Mouse (Mus musculus): ENCODE data around the gene Tubb2a. TPM values are rescaled to one million over a fixed set of nuclear protein-coding genes. Genes with fewer than 3 reads are reported as not detected.

Tubb2a gene
- polyA plus RNA-seq, 1 experiment: 37.1 TPM

DNA sequence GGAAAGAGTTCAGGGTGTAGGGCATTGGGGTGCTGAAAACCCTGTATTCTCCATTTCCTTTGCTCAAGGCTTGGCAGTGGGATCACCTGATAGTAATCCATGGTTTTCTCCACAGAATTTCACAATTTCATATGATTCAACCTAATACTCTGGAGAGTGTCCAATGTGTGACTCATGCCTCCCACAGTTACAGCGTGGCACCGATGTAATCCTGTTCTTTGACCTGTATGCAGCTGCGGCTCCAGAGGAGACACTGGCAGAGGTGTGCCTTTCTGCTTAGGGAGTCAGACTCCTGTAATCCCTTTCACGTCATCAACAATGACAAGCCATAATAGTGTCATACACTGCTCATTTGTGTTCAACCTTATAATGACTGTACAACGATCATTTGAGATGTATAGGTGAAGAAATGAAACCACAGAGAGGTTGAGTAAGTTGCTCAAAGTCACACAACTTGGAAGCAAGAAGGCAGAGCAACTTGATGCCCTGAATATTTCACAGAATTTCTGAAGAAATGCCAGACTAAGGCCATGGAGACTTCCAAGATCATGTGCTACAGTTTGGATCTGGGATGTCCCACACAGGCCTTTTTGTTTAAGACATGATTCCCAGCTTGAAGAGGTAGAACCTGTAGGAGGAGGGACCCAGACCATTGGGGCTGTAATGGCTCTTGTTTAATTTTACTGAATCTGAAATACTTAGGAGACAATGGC is 34.7 kb upstream of the Tubb2a start:
- H3K4me1 ChIP-seq (ENCODE audit: control insufficient read depth, insufficient read depth, low read length): no peaks in the 10 kb centered on the region; the same call in 1 of the 2 replicates
- WGBS: 67% methylated on average over 5 of the region's 5 CpGs
- TF ChIP-seq POLR2A (IDR thresholded peaks at IDR 0.05; ENCODE audit: borderline replicate concordance, control insufficient read depth, low read depth, low read length) (no peak), CTCF (IDR thresholded peaks at IDR 0.05; ENCODE audit: control insufficient read depth, insufficient read depth, low read length) (no peak)
- H3K4me3 ChIP-seq (replicated peaks; ENCODE audit: control insufficient read depth, low read depth, low read length): no peak overlapping the region
- H3K27ac ChIP-seq (ENCODE audit: control insufficient read depth, insufficient read depth, low read depth, low read length, poor library complexity): no peak overlapping the region

DNA sequence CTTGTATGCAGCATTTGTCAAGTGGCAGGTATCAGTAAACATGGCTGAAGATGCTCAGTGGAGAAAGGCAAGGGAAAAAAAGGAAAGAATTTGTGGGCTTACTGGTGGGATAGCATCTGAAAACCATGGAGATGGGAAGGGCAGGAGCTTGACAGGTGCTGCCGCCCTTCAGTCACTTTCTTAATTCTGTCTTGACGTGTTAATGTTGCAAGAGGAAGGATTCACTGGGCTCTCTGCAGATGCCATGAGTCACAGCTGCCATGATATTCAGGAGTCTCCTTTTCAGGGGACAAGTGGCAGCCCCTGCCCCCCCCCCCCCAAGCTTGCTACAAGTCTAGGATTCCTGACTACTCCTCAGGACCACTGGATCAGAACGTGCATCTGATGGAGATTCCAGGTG is 34.1 kb upstream of the Tubb2a start:
- Histone ChIP-seq H3K4me1 (ENCODE audit: control insufficient read depth, insufficient read depth, low read length) (no peaks in the 10 kb centered on the region; the same call in 1 of the 2 replicates), H3K4me3 (replicated peaks; ENCODE audit: control insufficient read depth, low read depth, low read length) (no peak overlapping the region), H3K27ac (ENCODE audit: control insufficient read depth, insufficient read depth, low read depth, low read length, poor library complexity) (no peak overlapping the region)
- TF ChIP-seq CTCF (IDR thresholded peaks at IDR 0.05; ENCODE audit: control insufficient read depth, insufficient read depth, low read length) (no peak), POLR2A (IDR thresholded peaks at IDR 0.05; ENCODE audit: borderline replicate concordance, control insufficient read depth, low read depth, low read length) (no peak)
- 71% methylated on average over 3 of the region's 3 CpGs for WGBS

DNA sequence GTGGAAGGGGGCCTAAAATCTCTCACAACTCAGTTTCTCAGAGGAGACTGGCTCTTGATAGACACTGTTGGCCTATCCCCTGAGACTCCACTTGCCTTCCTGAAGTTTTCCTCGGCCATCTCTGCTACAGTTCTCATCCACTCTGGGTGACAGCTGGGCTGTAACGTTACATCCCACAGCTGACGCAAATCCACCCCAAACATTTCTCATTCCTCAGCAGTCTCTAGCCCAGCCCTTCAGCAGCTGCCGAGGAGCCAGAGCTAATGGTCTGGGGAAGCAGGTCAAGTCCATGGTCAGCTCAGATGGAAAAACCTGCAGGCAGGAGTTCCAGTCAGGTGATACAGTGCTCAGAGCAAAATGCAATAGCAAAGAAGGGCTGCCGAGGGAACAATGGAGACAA is 33.2 kb upstream of the Tubb2a start:
- H3K4me1 ChIP-seq (ENCODE audit: control insufficient read depth, insufficient read depth, low read length): no peaks in the 10 kb centered on the region; the same call in 1 of the 2 replicates
- TF ChIP-seq CTCF (IDR thresholded peaks at IDR 0.05; ENCODE audit: control insufficient read depth, insufficient read depth, low read length) (no peak), POLR2A (IDR thresholded peaks at IDR 0.05; ENCODE audit: borderline replicate concordance, control insufficient read depth, low read depth, low read length) (no peak)
- H3K4me3 ChIP-seq (replicated peaks; ENCODE audit: control insufficient read depth, low read depth, low read length): no peak overlapping the region
- no peak overlapping the region for H3K27ac ChIP-seq (ENCODE audit: control insufficient read depth, insufficient read depth, low read depth, low read length, poor library complexity)
- 86% methylated on average over 5 of the region's 5 CpGs for WGBS

DNA sequence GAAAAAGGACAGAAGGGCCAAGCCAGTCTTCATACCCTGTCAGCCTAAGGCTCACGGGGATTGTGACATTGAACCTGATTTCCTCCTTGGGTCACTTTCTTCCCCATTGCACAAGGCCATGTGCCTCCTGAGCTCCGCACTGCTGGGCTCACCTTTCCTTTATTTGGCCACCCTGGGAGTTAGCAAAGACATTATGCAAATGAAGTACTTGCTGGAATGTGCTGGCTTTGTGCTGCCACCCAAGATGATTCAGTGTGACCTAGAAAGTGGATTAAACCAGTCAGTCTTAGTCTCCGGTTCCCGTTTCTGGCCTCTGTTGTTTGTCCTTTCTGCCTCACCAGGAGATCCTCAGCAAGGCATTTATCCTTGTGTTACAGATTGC is 31.9 kb upstream of the Tubb2a start:
- Histone ChIP-seq H3K27ac (ENCODE audit: control insufficient read depth, insufficient read depth, low read depth, low read length, poor library complexity) (no peak overlapping the region), H3K4me3 (replicated peaks; ENCODE audit: control insufficient read depth, low read depth, low read length) (no peak overlapping the region), H3K4me1 (ENCODE audit: control insufficient read depth, insufficient read depth, low read length) (no peaks in the 10 kb centered on the region; the same call in 1 of the 2 replicates)
- TF ChIP-seq POLR2A (IDR thresholded peaks at IDR 0.05; ENCODE audit: borderline replicate concordance, control insufficient read depth, low read depth, low read length) (no peak), CTCF (IDR thresholded peaks at IDR 0.05; ENCODE audit: control insufficient read depth, insufficient read depth, low read length) (no peak)
- 62% methylated on average over 4 of the region's 4 CpGs for WGBS

DNA sequence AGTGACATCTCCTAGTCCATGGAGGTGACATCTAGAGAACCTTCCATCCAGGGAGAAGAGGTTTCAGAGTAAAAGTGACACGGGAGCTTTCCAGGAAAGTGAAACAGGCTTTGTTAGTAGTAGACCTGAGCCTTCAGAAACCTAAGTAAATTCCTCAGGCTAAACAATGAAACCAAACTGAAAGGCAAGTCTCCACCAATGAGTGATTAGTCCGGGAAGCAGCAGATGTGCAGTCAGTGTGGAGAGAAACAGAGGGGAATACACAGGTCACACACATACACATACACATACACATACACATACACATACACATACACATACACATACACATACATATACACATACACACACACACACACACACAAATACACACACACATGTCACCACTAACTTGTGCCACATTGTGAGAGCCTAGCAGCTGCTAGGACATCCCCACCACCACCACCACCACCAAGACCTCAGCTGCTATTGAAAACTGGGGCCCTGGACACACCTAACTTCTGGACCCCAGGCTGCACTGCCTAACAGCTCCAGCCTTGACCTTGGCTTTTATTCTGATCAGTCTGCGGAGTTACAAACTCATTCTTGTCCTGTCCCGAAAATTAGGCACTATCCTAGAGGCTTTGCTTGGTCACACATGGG is 31.3 kb upstream of the Tubb2a start:
- TF ChIP-seq POLR2A (IDR thresholded peaks at IDR 0.05; ENCODE audit: borderline replicate concordance, control insufficient read depth, low read depth, low read length) (no peak), CTCF (IDR thresholded peaks at IDR 0.05; ENCODE audit: control insufficient read depth, insufficient read depth, low read length) (no peak)
- WGBS: 83% methylated on average over 4 of the region's 4 CpGs
- H3K27ac ChIP-seq (ENCODE audit: control insufficient read depth, insufficient read depth, low read depth, low read length, poor library complexity): no peak overlapping the region

DNA sequence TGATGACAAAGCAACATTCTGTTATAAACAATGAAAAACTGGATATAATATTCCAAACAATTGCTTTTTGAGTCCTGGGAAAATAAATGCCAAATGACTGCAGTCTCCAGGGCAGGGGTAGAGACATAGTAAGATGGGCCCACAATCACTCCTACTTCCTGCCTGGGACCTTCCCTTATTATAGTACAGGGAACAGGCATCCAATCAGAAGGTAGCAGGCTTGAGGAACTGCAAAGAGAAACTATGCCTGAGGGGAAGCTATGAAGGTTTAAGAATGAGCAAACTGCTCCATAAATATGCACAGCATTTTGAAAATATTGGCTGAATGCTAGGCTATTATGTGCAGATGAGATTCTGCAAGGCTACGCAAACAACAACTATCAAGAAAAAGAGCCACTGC is 29.2 kb upstream of the Tubb2a start:
- H3K4me3 ChIP-seq (replicated peaks; ENCODE audit: control insufficient read depth, low read depth, low read length): no peak overlapping the region
- no peaks in the 10 kb centered on the region; the same call in 1 of the 2 replicates for H3K4me1 ChIP-seq (ENCODE audit: control insufficient read depth, insufficient read depth, low read length)
- no peak for TF ChIP-seq CTCF (IDR thresholded peaks at IDR 0.05; ENCODE audit: control insufficient read depth, insufficient read depth, low read length)
- TF ChIP-seq POLR2A (IDR thresholded peaks at IDR 0.05; ENCODE audit: borderline replicate concordance, control insufficient read depth, low read depth, low read length): no peak
- H3K27ac ChIP-seq (ENCODE audit: control insufficient read depth, insufficient read depth, low read depth, low read length, poor library complexity): no peak overlapping the region
- WGBS: 92% methylated on average over 1 of the region's 1 CpGs

More for the DNA sequence above, 31.3 kb upstream of the Tubb2a start:
- H3K4me1 ChIP-seq (ENCODE audit: control insufficient read depth, insufficient read depth, low read length): no peaks in the 10 kb centered on the region; the same call in 1 of the 2 replicates
- H3K4me3 ChIP-seq (replicated peaks; ENCODE audit: control insufficient read depth, low read depth, low read length): no peak overlapping the region

DNA sequence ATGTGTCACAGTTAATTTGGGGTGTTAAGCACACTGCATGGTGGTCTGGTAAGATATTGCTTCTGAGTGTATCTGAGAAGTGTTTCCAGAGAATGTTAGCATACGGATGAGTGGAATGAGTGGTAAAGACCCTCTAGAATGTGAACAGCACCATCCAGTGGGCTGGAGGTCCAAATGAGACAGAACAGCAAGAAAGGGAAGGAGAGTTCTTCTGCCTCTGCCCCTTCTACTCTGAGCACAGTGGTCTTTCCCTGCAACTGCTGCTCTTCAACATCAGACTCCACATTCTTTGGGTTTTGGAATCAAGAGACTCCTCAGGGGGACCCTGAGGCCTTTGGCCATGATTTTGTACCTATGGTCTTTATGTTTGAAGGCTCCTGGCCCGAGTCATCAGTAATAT is 28.4 kb upstream of the Tubb2a start:
- no peak overlapping the region for H3K27ac ChIP-seq (ENCODE audit: control insufficient read depth, insufficient read depth, low read depth, low read length, poor library complexity)
- TF ChIP-seq POLR2A (IDR thresholded peaks at IDR 0.05; ENCODE audit: borderline replicate concordance, control insufficient read depth, low read depth, low read length) (no peak), CTCF (IDR thresholded peaks at IDR 0.05; ENCODE audit: control insufficient read depth, insufficient read depth, low read length) (no peak)
- 85% methylated on average over 2 of the region's 2 CpGs for WGBS
- no peak overlapping the region for H3K4me3 ChIP-seq (replicated peaks; ENCODE audit: control insufficient read depth, low read depth, low read length)
- H3K4me1 ChIP-seq (ENCODE audit: control insufficient read depth, insufficient read depth, low read length): no peaks in the 10 kb centered on the region; the same call in 1 of the 2 replicates

DNA sequence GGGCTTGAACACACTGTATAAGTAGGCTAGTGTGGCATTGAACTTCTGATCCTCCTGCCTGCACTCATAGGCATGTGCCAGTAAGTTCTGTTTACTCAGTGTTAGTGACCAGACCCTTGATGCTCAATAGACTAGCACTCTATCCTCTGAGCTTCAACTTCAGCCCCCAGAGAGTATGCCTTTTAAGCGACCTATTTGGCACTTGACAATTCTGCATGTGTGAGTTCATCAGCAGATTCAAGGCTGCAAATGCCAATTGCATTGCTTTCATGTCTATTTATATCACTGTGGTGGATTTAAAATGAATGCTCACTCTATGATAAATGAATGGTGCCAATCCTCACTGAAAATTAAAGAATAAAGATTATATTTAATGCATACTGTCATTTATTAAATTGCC is 27.6 kb upstream of the Tubb2a start:
- 79% methylated on average over 1 of the region's 1 CpGs for WGBS
- Histone ChIP-seq H3K4me1 (ENCODE audit: control insufficient read depth, insufficient read depth, low read length) (no peaks in the 10 kb centered on the region; the same call in 1 of the 2 replicates), H3K4me3 (replicated peaks; ENCODE audit: control insufficient read depth, low read depth, low read length) (no peak overlapping the region), H3K27ac (ENCODE audit: control insufficient read depth, insufficient read depth, low read depth, low read length, poor library complexity) (no peak overlapping the region)
- TF ChIP-seq POLR2A (IDR thresholded peaks at IDR 0.05; ENCODE audit: borderline replicate concordance, control insufficient read depth, low read depth, low read length): no peak
- no peak for TF ChIP-seq CTCF (IDR thresholded peaks at IDR 0.05; ENCODE audit: control insufficient read depth, insufficient read depth, low read length)

All from bone marrow, adult 2 months (tissue).